Mouse (Mus musculus) cerebellum, adult 11-12 months (tissue): ENCODE data around the gene Mmp24.

ENCODE experiments used
- DNase-seq: peaks from one replicate; pipeline ENCODE4 v3.0.0; 2022

The Mmp24 gene

DNA sequence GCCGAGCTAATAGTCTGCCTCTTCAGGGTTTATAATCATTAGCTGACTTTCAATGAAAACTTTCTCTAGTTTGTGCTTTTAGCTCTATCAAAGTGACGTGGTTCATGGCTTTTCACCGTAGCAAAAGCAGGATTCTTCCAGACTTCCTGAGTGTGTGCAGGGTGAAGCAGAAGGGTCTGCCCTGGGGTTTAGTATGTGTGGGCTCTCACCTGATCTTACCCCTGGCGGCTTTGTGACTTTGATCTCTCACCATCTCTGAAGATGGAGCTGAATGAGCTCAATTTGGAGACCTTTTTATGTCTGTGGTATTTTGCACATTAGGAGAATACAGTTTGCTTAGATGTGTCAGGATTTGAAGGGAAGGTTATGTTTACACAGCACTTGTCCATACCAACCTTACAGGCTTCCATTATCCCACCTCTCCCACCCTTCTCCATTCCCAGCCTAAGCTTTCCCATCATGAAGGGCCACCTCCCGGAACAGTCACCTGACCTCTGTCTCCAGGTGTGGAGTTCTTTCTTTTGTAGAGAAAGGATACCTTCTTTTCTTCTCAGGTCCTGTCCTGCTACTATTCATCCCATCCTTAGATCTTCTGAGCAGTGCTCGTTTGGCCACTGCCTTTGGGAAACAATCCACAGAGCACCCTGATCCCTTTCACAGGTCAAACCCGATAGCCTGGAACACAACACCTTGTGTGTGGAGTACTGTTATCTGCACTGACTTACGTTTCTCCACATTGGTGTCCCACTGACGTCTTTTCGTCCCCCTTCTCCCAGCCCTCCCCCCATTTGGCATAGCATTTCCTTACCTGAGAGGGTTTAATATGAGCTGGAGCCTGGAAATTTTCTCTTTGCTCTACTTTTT is 1.9 kb downstream of the Mmp24 start:
- DNase-seq, result no peak

DNA sequence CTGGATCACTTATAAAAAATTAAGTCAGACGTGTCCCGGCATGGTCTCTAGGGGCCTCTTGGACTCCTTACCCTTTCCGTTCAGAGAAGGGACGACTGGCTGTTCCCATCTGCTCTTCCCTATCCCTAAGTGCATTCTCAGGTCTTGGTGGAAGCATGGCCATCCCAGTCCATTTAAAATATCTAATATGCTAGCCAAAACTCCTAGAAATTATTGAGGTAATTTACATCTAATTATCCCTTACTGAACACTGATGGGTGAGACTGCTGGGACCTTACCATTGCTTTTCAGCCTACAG is 2.5 kb downstream of the Mmp24 start:
- no peak for DNase-seq

DNA sequence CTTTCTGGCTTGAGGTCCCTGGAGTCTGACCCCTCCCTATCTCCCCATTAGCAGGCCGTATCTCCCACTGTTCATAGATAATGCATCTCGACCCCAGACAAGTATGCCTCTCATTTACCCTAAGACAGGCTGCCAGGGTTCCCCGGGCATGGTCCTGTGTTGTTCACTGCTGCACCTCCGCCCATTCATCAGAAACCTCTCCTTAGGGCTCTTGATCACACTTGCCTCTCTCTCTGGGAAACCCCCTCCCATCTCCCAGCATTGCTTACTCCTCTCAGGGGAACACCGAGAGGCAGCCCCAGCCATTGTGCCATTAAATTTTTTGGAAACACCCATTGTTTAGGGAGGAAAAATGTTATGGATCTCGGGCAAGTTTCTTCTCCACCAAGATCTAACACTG is 2.9 kb downstream of the Mmp24 start:
- no peak for DNase-seq

DNA sequence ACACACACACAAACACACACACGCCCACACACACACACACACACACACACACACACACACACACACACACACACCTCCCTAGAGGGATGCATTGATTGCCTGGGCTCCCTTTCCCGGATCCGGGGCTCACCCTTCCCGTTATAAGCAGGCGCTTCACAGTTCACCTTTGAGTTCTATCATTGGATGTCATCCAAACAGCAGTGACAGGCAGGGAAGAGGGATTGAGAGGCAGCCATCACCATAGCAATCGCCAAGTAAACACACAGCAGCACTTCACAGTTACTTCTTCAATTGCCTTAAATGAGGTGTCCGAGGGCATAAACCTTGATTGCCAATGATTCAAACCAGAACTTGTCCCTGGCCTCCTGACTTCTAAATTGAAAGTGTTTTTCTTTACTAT is 3.9 kb downstream of the Mmp24 start:
- no peak for DNase-seq

DNA sequence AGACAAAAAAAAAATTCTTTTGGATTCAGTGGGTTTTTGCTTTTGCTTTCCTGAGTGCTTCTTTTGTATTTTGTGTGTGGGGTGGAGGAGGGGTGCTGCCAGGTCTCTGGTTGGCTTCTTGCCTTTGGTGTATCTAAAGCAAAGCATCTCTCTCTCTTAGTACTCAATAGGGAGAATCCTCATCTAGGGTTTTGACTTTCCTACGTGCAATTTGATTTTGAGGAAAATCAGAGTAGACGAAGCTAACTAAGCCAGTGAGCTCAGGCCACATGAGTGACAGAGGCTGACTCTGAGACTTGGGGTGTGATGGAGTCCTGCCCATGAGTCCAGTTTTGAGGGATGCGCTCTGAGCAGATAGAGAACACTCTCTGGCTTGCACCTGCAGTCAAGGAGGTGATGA is 4.4 kb downstream of the Mmp24 start:
- no peak for DNase-seq

DNA sequence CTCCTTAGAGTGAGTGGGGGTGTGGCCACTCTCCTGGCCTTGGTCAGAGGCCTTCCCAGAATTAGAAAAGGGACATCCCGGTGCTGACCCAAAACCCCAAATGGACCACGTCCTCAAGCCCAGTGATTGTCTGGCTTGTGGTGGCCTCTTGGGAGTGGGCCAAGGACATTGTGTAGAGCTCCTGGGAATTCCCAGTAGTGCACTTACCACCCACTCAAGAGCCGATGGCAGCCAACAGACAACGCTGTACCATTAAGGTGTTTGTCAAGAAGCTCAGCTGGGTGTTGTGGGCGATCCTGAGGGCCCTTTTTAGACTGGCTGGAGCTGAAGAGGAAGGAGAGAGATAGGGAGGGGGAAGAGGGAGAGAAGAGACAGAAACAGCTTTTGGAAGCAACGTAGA is 9.4 kb downstream of the Mmp24 start:
- peak; percentile 75 for DNase-seq

DNA sequence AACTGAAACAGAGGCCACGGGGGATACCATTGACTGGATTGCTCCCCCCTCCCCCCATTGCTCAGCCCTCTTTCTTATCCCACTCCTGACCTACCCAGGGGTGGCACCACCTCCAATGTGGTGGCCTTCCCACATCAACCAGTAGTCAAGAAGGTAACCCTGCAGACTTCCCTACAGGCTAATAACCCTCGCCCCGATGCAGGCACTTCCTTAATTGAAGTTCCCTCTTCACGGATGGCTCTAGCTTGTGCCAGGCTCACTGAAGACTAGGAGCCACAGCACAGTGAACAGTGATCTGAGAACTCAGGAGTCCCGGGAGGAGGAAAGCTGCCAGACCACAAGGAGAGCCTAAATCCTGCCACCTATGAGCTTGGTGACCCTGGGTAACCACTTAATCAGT is 11.8 kb downstream of the Mmp24 start:
- DNase-seq, result no peak

DNA sequence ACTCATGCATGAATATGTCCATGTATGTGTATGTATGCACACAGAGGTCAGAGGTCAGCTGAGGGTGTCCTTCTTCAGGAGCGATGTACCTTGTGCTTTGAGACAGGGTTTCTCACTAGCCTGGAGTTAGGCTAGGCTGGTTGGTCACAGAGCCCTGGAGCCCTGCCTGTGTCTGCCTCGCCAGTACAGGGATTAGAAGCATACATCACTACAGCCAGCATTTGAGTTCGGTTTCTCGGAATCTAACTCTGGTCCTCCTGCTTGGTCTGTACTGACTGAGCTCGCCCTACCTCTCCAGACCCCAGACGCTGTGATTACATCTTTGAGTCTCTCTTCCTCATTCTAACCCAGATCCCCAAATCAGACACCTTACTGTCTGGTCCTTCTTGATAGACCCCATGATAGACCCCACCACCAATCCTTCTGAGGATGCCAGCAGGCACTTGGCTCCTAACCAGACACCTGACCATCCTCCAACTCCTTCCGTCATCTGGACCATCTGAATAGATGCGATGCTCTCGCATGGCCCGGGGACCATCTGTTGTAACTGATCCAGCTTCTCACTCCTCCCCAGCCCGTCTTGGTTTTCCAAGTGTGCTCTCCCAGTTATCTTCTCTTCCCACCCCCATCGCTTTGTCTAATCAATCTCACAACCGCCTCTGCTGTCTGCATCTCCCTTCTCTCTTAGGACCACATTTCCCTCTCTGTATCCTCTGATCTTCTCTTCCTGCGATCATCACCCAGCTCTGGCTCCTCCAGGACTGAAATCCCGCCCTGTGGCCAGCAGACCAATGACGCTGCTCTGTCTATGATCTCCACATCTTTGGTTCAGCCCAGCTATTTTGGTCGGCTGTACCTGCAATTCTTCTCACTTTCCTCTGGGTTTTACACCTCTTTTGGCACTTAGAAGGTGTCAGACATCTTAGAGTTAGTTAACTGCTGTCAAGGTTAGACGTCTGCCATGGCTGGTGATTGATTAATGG is 13.1 kb downstream of the Mmp24 start:
- peak; percentile 68 for DNase-seq

DNA sequence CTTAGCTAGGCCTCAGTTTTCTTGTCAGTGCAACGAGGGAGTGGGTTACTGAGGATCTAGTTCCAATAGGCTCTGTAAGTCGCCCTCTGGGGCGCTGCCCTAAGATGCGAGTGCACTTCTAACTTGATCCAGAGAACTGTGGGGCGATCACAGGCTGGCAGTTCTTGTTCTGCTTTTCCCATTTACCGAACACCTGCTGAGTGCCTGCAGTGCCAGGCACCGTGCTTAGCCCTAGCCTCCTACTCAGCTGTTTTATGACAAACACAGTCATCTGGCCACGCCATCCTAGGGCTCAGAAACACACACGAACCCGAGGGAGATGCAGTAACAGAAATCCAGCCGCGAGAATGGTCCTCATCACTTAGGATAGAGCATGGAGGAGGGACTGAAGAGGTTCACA is 17.8 kb downstream of the Mmp24 start:
- no peak for DNase-seq

DNA sequence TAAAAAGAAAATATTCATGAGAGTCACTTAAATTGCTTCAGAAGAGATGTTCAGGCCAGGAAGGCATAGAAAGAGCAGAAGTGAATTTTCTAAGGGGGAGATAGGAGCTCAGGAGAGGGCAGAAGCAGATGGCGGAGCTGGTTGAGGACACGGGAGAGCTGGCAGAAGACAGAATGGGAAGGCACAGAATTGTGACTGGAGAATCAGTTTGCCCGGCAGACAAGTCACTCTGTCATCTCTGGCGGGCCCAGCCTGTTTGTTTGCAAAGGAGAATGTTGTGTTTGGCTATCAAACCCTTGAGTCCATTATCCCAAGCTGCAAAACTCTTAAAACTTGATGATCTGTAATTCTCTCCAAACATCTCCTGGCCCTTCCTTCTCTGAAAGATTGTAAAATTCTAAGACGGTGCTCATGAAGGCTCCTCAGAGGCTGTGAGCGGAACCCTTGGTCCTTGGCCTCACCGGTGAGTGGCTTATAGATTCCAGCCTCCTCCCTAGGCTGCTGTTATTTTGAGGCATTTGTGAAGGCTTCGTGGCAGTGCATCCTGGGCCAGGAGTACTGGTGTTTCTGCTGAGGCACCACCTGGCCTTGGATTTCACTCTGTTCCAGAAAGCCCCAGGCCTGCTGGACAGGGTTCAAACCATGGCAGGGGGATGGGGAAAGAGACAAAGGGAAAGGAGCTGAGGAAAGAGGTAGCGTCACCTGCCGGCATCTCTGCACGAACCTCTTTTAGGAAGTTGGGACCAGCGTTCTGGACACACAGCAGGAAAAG is 19.7 kb downstream of the Mmp24 start:
- peak; percentile 99 for DNase-seq

DNA sequence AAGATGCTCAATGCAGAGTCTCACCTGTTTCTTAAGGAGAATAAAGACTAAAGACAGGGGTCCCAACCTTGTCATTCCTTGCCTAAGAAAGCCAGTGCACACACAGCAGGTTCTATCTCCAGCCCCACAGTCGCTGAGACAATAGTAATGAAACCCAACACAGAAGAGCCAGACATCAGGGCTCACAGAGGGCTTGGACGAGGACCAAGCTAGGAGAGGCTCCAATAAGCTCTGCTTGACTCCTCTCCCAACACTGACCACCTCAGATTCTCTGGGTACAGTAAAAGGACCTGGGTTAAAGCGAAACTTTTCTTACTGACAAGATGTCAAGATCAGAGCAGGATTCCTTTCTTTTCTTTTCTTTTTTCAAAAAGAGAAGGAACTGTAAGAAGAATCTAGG is 23.5 kb downstream of the Mmp24 start:
- no peak for DNase-seq

DNA sequence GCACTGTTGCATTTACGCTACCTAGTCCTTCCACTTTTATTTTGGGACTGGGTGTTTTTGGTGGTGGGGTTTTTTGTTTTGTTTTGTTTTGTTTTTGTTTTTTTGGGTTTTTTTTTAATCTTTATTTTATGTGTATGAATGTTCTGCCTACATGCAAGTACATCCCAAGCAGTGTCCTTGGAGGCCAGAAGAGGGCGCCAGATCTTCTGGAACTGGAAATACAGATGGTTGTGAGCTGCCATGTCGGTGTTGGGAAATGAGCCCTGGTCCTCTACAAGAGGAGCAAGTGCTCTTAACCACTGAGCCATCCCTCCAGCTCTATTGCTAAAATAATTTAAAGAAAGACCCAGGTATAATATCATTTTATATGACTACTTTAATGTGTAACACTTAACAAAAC is 27.6 kb downstream of the Mmp24 start:
- DNase-seq, result no peak

DNA sequence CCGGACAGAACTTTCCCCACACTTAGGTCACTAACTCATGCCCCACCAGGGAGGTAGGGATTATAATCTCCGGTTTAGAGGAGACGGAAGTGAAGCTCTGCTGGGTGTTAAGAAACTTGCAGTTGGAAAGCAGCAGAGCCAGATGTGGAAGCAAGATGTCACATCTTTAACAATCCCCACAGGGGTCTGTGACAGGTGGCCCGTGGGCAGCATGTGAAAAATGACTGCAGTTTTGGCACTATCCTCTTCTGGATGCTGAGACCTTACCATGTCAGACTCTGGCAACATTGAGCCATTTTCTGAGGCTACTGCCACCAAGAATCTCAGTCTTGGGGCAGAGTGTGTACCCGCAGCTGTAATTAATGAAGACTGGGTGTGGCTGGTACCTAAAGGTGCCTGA is 28.9 kb downstream of the Mmp24 start:
- DNase-seq, result no peak

DNA sequence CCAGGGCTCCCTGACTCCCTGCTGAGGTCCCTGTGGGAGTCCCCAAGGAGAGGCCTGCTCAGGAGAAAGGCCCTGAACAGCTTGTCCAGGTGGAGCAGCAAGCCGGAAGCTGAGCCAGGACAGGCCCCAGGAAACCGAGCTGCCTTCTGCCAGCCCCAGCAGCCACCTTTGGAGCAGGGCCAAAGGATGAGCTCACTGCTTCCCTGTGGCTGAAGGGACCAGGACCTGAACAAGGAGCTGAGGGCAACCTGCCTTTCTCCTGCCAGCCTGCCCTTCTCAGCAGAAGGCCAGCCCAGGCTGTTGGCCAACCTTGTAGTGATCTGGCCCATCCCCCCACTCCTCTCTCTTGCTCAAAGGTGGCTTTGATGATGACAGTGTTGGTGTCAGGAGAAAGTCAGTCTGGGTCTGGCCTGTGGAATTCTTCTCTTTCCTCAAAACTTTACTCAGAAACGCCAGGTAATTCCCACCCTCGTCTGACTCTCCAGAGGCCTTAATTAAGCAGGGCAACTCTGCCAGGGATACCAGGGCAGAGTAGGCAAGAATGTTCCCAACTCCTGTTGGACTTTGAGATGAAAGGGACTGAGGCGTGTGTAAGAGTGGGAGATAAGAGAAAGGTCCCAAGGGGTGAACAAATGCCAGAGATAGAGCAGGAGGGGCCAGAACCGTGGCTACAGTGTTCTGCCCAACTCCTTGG is 30.2 kb downstream of the Mmp24 start:
- DNase-seq, result peak; percentile 100

DNA sequence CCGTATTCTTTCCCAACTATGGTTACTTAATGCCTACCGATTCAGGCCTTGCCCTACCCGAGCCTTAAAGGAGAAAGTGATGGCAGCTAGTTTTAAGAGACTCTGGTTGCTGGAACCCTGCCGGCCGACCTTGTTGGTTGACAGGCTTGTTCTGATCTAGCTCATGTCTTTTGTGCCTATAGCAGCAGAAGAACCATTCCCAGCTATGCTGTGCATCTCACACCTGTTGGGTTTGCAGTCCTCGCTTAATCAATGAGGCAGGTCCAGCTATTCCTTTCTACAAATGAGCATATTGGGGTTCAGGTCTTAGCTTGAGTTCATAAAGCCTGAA is 30.7 kb downstream of the Mmp24 start:
- DNase-seq, result peak; percentile 72

DNA sequence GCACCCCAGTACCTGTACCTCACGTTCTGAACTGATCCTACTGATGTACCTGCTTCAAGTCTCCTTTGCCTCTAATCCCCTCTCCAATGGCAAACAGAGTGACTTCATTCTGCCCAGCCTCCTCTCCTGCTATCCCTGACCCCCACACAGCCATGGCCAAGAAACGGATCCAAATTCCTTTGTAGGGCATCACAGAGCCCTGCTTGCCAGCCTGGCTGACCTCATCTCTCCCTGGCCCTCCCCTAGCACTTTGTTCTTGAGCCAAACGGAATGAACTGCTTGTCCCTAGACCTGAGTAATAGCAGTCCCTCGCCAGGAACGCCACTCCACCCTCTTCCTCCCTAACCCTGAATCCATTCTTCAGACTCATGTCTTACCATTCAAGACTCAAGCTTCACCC is 31.4 kb downstream of the Mmp24 start:
- DNase-seq, result peak; percentile 98

DNA sequence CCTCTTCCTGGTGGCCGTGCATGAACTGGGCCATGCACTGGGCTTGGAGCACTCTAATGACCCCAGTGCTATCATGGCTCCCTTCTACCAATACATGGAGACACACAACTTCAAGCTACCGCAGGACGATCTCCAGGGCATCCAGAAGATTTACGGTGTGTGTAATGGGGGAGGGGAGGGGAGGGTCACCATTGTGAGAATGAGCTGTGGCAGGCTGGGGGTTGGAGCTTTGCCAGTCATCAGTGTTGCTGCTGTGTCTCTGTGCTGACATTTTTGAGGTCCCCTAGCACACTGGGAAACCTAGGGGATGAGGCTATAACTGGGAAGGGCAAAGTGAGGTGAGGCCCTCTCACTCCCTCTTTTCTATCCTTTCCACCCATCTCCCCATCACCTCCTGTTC is 32.3 kb downstream of the Mmp24 start:
- peak; percentile 66 for DNase-seq

DNA sequence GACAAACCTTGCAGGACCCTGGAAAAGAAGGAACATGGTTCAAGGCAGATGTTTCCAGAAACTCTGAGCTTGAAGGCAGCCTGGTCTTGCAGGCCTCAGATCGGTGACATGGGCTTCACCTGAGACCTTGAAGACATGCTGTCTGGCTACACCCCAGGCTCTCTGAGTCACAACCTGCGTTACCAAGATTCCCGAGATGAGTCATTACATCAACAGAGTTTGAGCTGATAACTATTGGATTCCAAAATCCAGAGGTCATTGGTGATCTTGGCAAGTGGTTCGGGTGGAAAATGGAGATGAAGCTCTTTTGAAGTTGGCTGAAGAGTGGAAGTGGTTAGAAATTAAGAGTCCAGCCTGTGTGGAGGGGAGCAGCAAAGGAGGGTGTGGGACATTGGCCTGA is 34.5 kb downstream of the Mmp24 start:
- no peak for DNase-seq

DNA sequence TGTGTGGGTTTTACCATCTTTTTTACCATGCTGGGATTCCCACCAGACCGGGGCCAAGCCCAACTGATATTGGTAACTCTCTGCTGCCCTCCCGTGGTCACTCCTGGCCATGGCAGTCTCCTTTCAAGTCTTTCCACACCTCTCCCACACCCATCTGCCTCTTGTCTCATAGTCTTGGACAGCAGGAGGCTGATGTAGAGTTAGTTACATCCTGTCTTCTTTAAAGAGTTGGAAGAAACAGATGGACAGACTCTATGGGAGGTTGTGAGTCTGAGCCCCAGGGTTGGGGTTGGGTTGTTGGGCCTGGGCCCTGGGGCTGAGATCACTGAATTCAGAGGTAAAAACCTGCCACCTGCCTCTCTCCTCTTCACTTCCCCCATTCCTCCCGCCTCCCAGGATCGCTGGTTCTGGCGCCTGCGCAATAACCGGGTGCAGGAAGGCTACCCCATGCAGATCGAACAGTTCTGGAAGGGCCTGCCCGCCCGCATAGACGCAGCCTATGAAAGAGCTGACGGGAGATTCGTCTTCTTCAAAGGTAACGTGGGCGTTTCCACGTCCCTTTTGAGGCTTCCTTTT is 36.8 kb downstream of the Mmp24 start:
- peak; percentile 95 for DNase-seq

DNA sequence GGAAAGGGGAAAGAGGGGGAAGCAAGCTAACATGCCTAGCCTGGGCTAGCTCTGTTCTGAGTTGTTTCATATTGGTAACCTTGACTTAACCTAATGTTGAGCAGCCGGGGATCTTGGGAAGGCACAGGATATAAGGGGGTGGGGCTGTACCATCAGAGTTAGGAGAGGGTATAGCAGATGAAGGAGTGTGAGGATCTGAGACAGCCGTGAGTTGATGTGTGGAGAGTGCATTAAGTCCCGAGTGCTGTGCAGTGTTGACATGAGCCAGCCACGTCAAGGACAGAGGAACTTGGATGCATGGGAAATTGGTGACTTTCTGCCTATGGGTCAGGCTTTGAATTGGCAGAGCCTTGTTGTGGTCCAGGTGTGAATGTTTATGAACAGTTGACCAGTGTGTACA is 37.5 kb downstream of the Mmp24 start:
- DNase-seq, result peak; percentile 52

DNA sequence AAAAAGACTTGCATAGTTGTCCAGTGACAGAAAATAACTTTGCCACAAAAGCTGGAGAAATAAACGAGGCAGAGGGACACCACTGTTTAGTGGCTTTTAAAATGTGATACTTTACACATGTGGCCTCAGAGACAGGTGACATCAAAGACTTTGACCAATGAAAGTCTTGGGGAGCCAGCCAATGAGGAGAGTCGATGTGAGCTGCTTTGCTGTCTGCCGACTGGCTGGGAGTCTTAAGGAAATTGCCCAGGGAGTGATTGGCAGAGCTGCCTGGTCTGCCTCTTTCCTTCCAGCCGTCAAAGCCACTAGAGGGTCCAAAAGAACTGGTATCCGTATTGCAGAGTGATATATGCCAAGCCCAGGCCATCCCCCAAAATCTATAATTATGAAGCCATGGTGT is 39.7 kb downstream of the Mmp24 start:
- DNase-seq, result peak; percentile 39

DNA sequence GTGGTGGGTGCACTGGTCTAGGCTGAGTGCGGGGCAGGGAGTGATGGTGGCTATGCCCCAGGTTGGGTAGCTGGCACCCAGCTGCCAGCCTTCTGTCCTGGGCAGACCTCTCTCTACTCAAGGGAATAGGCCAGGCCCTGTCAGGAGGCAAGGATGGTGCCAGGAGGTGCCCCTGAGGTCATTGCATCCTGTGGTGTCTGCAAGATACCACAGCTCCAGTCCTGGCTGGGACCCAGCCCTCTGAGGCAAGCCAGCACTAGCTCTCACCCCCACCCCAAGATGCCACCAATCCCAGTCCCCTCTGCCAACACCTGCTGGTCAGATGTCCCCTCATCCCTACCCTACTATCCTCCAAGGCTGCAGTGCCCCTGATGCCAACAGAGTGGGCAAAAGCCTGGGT is 41.0 kb downstream of the Mmp24 start:
- peak; percentile 83 for DNase-seq
